Mouse (Mus musculus): Measurements from ENCODE around the gene Zfhx2. TPM values are rescaled to one million over a fixed set of nuclear protein-coding genes. Genes with fewer than 3 reads are reported as not detected.

The Zfhx2 gene
- polyA plus RNA-seq (2011; ENCODE audit: insufficient read depth, insufficient read length, low read depth, missing spikeins), result 18.1 and 24.6 TPM in 2 replicates

DNA sequence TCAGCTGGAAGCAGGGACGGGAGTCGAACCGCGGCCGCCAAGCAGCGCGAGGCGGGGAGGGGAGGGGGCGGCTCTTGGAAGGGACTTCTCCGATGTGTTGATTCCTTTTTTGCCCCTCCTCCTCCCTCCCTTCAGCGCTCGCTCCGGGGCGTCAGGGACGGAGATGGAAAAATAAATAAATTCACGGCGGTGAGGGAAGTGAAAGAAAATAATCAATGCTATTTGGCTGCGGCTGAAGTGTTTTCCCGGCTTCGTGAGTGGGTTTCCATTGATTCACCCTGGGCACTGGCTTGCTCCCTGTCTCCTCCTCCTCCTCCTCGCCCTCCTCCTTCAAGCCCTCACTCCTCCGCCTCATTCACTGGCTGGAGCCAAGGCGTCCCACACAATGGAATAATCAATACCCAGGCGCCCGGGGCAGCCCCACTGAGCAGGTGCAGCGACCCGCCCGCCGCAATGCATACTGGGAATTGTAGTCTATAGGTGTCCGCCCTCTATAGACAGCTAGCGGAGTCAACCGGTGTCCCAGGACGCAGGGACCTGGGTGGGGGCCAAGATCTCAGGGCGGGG, at the start of gene Zfhx2:
Gene Zfhx2, minus strand, starts transcription at position 314 of the 567 bp plus-strand sequence.
- H3K9me3 ChIP-seq (replicated peaks; ENCODE audit: control insufficient read depth, insufficient read depth, low read length, poor library complexity, severe bottlenecking), result no peaks in the 10 kb centered on the region
- H3K27ac ChIP-seq (ENCODE audit: insufficient read depth, low read length), result peak within 1 kb of the TSS; percentile 73
- H3K9ac ChIP-seq (ENCODE audit: low read depth, poor library complexity, severe bottlenecking), result peak within 1 kb of the TSS; percentile 72
- TF ChIP-seq CTCF (IDR thresholded peaks at IDR 0.05; ENCODE audit: low read depth, low read length) (no peak), EP300 (IDR thresholded peaks at IDR 0.05; ENCODE audit: insufficient read depth, low read depth, low read length) (no peak), POLR2A (IDR thresholded peaks at IDR 0.05; ENCODE audit: insufficient read depth, low read length) (peak; percentile 51)
- H3K4me1 ChIP-seq (ENCODE audit: control insufficient read depth, insufficient read depth, low read length), result peaks cover 6% of the 10 kb centered on the region
- no peaks in the 10 kb centered on the region for H3K36me3 ChIP-seq (ENCODE audit: control insufficient read depth, insufficient read depth, low read length, poor library complexity, severe bottlenecking)
- no peaks in the 10 kb centered on the region for H3K27me3 ChIP-seq (ENCODE audit: control insufficient read depth, insufficient read depth, low read length, poor library complexity, severe bottlenecking)
- peak within 1 kb of the TSS; percentile 81 for H3K4me3 ChIP-seq (ENCODE audit: low read depth, low read length)

DNA sequence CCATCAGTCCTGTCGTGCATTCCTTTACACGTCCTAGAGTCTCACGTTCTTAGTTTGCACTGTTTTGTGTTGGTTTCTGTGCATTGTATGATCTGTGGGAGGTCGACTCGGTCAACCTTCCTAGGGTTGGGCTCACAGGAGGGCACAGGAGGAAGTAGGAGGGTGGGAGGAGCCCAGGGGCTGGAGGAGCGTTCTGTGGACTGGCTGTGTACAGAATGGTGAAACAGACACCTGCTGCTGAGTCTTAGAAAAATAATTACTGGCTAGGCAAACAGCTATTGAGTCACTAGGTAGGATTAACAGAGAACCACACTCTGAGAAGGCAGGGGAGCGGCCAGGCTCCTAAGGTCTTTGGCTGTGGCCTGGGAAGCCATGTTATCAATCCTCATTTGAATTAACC, 47.2 kb upstream of the Zfhx2 start:
- no peaks in the 10 kb centered on the region for H3K4me1 ChIP-seq (ENCODE audit: control insufficient read depth, insufficient read depth, low read length)
- no peaks in the 10 kb centered on the region for H3K36me3 ChIP-seq (ENCODE audit: control insufficient read depth, insufficient read depth, low read length, poor library complexity, severe bottlenecking)
- H3K9ac ChIP-seq (ENCODE audit: low read depth, poor library complexity, severe bottlenecking), result no peak overlapping the region
- H3K4me3 ChIP-seq (ENCODE audit: low read depth, low read length), result no peak overlapping the region
- H3K9me3 ChIP-seq (replicated peaks; ENCODE audit: control insufficient read depth, insufficient read depth, low read length, poor library complexity, severe bottlenecking), result no peaks in the 10 kb centered on the region
- H3K27ac ChIP-seq (ENCODE audit: insufficient read depth, low read length), result no peak overlapping the region
- TF ChIP-seq POLR2A (IDR thresholded peaks at IDR 0.05; ENCODE audit: insufficient read depth, low read length) (no peak), EP300 (IDR thresholded peaks at IDR 0.05; ENCODE audit: insufficient read depth, low read depth, low read length) (no peak), CTCF (IDR thresholded peaks at IDR 0.05; ENCODE audit: low read depth, low read length) (no peak)
- H3K27me3 ChIP-seq (ENCODE audit: control insufficient read depth, insufficient read depth, low read length, poor library complexity, severe bottlenecking), result no peaks in the 10 kb centered on the region

DNA sequence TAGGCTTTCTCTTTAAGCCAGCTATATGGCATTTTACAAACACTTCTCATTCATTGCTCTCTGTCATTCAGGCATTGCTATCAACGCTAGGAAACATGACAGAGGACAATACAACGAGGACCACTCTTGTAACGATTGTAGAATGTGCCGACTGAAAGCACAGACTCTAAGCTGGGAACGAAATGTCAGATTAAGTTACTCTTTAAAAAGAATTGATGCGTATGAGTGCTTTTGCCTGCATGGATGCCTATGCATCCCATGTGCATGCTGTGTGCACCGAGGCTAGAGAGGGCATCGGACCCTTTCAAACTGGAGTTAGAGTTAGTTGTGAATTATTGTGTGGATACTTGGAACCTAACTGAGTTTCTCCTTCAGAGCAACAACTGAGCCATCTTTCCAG, 43.6 kb upstream of the Zfhx2 start:
- TF ChIP-seq POLR2A (IDR thresholded peaks at IDR 0.05; ENCODE audit: insufficient read depth, low read length) (no peak), EP300 (IDR thresholded peaks at IDR 0.05; ENCODE audit: insufficient read depth, low read depth, low read length) (no peak), CTCF (IDR thresholded peaks at IDR 0.05; ENCODE audit: low read depth, low read length) (no peak)
- Histone ChIP-seq H3K9me3 (replicated peaks; ENCODE audit: control insufficient read depth, insufficient read depth, low read length, poor library complexity, severe bottlenecking) (no peaks in the 10 kb centered on the region), H3K36me3 (ENCODE audit: control insufficient read depth, insufficient read depth, low read length, poor library complexity, severe bottlenecking) (no peaks in the 10 kb centered on the region), H3K4me1 (ENCODE audit: control insufficient read depth, insufficient read depth, low read length) (no peaks in the 10 kb centered on the region), H3K9ac (ENCODE audit: low read depth, poor library complexity, severe bottlenecking) (no peak overlapping the region), H3K27me3 (ENCODE audit: control insufficient read depth, insufficient read depth, low read length, poor library complexity, severe bottlenecking) (no peaks in the 10 kb centered on the region), H3K4me3 (ENCODE audit: low read depth, low read length) (no peak overlapping the region), H3K27ac (ENCODE audit: insufficient read depth, low read length) (no peak overlapping the region)

DNA sequence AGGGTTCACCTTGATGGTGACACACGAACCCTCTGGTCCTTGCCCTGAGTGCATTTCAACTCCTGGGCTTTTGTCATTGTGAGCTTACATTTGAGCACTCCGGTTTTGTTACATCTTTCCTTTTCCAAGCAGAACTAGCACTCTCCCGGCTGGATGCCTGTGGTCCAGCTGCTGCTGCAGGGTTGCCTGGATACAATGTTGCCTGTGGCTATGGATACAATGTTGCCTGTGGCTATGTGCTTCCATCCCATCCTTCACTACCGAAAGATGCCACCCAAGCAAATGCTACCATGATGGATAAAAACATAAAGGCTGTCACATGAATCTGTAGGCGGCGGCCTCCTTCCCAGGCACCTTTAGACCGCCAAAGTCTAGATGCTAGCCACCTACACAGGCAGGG, 34.4 kb upstream of the Zfhx2 start:
- no peak overlapping the region for H3K27ac ChIP-seq (ENCODE audit: insufficient read depth, low read length)
- no peak overlapping the region for H3K9ac ChIP-seq (ENCODE audit: low read depth, poor library complexity, severe bottlenecking)
- no peaks in the 10 kb centered on the region for H3K36me3 ChIP-seq (ENCODE audit: control insufficient read depth, insufficient read depth, low read length, poor library complexity, severe bottlenecking)
- no peaks in the 10 kb centered on the region for H3K27me3 ChIP-seq (ENCODE audit: control insufficient read depth, insufficient read depth, low read length, poor library complexity, severe bottlenecking)
- TF ChIP-seq EP300 (IDR thresholded peaks at IDR 0.05; ENCODE audit: insufficient read depth, low read depth, low read length) (no peak), CTCF (IDR thresholded peaks at IDR 0.05; ENCODE audit: low read depth, low read length) (no peak), POLR2A (IDR thresholded peaks at IDR 0.05; ENCODE audit: insufficient read depth, low read length) (no peak)
- H3K4me3 ChIP-seq (ENCODE audit: low read depth, low read length), result no peak overlapping the region
- H3K9me3 ChIP-seq (replicated peaks; ENCODE audit: control insufficient read depth, insufficient read depth, low read length, poor library complexity, severe bottlenecking), result no peaks in the 10 kb centered on the region
- H3K4me1 ChIP-seq (ENCODE audit: control insufficient read depth, insufficient read depth, low read length), result no peaks in the 10 kb centered on the region

DNA sequence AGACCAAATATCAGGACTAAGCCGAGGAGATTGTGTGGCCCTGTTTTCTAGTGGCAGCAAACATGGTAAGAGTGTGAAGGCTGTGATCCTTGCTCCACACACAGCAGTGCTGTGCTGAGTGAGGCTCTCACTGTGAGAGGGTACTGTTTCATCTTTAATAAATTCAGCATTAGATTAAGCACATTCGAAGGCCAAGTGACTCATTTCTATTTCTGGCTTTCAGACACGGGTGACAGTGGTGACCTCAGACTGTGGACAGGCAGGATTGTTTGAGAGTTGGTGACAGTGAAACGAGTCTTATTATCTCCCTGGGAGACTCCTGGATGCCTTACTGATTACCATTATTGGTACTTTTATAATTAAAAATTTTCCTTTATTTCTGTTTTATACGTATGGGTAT, 33.6 kb upstream of the Zfhx2 start:
- Histone ChIP-seq H3K4me3 (ENCODE audit: low read depth, low read length) (no peak overlapping the region), H3K36me3 (ENCODE audit: control insufficient read depth, insufficient read depth, low read length, poor library complexity, severe bottlenecking) (no peaks in the 10 kb centered on the region), H3K27me3 (ENCODE audit: control insufficient read depth, insufficient read depth, low read length, poor library complexity, severe bottlenecking) (no peaks in the 10 kb centered on the region), H3K9me3 (replicated peaks; ENCODE audit: control insufficient read depth, insufficient read depth, low read length, poor library complexity, severe bottlenecking) (no peaks in the 10 kb centered on the region), H3K9ac (ENCODE audit: low read depth, poor library complexity, severe bottlenecking) (no peak overlapping the region), H3K27ac (ENCODE audit: insufficient read depth, low read length) (no peak overlapping the region), H3K4me1 (ENCODE audit: control insufficient read depth, insufficient read depth, low read length) (no peaks in the 10 kb centered on the region)
- TF ChIP-seq CTCF (IDR thresholded peaks at IDR 0.05; ENCODE audit: low read depth, low read length), result no peak
- TF ChIP-seq POLR2A (IDR thresholded peaks at IDR 0.05; ENCODE audit: insufficient read depth, low read length), result no peak
- no peak for TF ChIP-seq EP300 (IDR thresholded peaks at IDR 0.05; ENCODE audit: insufficient read depth, low read depth, low read length)

DNA sequence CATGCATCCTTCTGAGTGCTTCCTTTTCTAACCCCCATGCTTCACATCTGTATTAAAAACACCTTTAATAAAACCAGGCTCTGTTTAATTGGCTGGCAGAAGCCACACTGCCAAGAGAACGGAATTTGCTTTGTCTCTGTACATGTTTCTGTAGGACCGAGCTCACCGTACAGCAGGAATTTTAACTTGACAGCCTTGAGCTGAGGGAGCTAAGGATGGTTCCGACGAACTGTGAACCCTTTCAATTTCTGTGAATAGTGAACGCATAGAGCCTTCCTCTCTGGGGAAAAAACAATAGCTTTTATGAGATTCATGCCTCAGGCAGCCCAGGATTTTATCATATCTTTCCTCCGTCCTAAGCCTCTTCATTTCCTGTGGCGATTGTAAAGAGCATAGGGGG, 30.2 kb upstream of the Zfhx2 start:
- no peak overlapping the region for H3K9ac ChIP-seq (ENCODE audit: low read depth, poor library complexity, severe bottlenecking)
- TF ChIP-seq POLR2A (IDR thresholded peaks at IDR 0.05; ENCODE audit: insufficient read depth, low read length), result no peak
- TF ChIP-seq EP300 (IDR thresholded peaks at IDR 0.05; ENCODE audit: insufficient read depth, low read depth, low read length), result no peak
- TF ChIP-seq CTCF (IDR thresholded peaks at IDR 0.05; ENCODE audit: low read depth, low read length), result no peak
- no peak overlapping the region for H3K27ac ChIP-seq (ENCODE audit: insufficient read depth, low read length)
- H3K36me3 ChIP-seq (ENCODE audit: control insufficient read depth, insufficient read depth, low read length, poor library complexity, severe bottlenecking), result no peaks in the 10 kb centered on the region
- H3K27me3 ChIP-seq (ENCODE audit: control insufficient read depth, insufficient read depth, low read length, poor library complexity, severe bottlenecking), result no peaks in the 10 kb centered on the region
- H3K4me1 ChIP-seq (ENCODE audit: control insufficient read depth, insufficient read depth, low read length), result no peaks in the 10 kb centered on the region
- no peaks in the 10 kb centered on the region for H3K9me3 ChIP-seq (replicated peaks; ENCODE audit: control insufficient read depth, insufficient read depth, low read length, poor library complexity, severe bottlenecking)
- H3K4me3 ChIP-seq (ENCODE audit: low read depth, low read length), result no peak overlapping the region

All from ES-Bruce4 (cell line).